Mouse (Mus musculus) bone marrow, adult 2 months (tissue): ENCODE data around the gene Rasal2. TPM values are rescaled to one million over a fixed set of nuclear protein-coding genes. Genes with fewer than 3 reads are reported as not detected.

Source experiments
- H3K27ac ChIP-seq: fragments of 200-500 bp; 2 replicates; pipeline ENCODE4 v1.5.1; 2012; ENCODE audit warnings: low read depth, mild to moderate bottlenecking, control low read depth, inconsistent platforms, low read length; ENCODE audit not compliant: control insufficient read depth, poor library complexity, insufficient read depth
- H3K4me1 ChIP-seq: fragments of 200-500 bp; 2 replicates; pipeline ENCODE4 v1.6.1; 2011; ENCODE audit warnings: low read length; ENCODE audit not compliant: control insufficient read depth, insufficient read depth
- H3K4me3 ChIP-seq: fragments of 200-500 bp; replicated peaks from 2 replicates; pipeline ENCODE3; 2011; ENCODE audit warnings: mild to moderate bottlenecking, low read depth, low read length, control low read depth; ENCODE audit not compliant: control insufficient read depth
- CTCF ChIP-seq: fragments of 200-500 bp; IDR thresholded peaks from 2 replicates; pipeline ENCODE4 v1.5.1; 2011; ENCODE audit warnings: low read length, control low read depth; ENCODE audit not compliant: control insufficient read depth, insufficient read depth
- POLR2A ChIP-seq: fragments of 200-500 bp; IDR thresholded peaks from 2 replicates; pipeline ENCODE4 v1.6.1; 2011; ENCODE audit warnings: low read depth, mild to moderate bottlenecking, control low read depth, low read length, borderline replicate concordance; ENCODE audit not compliant: control insufficient read depth
- WGBS: fragments of 180-500 bp; shearing (Covaris S2); methylation state at CpG from one replicate; pipeline ENCODE4 v1.1.7; 2018; 5-methylcytosine and 5-hydroxymethylcytosine counted together
- polyA plus RNA-seq: library from polyadenylated mRNA; stranded (reverse); fragments of >200 nt; gene quantifications from 2 replicates; pipeline ENCODE4 v1.2.4, GENCODE M21; 2011; ENCODE audit warnings: low replicate concordance; ENCODE audit not compliant: missing spikeins, insufficient read depth, insufficient read length

The Rasal2 gene
- polyA plus RNA-seq, 1 experiment = 0.57 TPM

DNA sequence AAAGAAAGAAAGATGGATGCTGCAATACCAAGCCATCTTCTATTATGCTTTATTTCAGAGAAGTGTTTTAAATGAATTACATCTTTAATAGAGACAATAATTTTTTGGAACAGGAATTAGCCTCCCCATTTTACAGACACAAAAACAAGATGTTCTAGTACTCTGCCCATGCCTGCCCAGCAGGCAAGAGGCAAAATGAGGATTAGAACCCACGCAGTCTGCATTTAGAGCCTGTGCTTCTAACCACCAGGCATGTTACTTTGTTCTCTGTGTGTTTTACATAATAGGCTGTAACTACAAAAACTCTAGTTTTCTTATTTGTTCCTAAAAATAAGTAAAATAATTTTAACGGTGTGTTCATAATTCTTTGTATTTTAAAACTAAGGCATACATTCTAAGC, 178.9 kb downstream of the Rasal2 start:
- H3K4me1 ChIP-seq = no peaks in the 10 kb centered on the region
- H3K4me3 ChIP-seq = no peak overlapping the region
- H3K27ac ChIP-seq = no peak overlapping the region
- WGBS = 78% methylated on average over 2 of the region's 2 CpGs
- TF ChIP-seq POLR2A = no peak

DNA sequence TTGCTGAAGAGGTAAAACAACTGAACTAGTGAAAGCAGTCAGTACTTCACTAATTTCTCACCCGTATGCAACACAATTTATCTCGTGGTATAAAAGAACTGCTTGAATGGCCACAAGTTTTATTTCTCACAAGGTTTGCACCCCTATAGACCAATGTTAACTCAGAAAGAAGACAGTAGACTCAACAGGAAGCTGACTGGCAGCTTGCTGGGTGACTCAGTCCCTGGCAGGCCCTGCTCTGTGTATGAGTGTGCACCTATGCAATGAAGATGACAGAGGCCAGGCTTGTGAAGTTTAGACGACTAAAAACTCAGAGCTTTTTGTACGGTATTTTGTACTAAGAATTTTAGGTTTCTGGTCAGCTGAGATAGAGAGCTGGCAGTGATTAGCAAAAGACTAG, 180.0 kb downstream of the Rasal2 start:
- no peak overlapping the region for H3K4me3 ChIP-seq
- TF ChIP-seq POLR2A (no peak), CTCF (no peak)
- no peaks in the 10 kb centered on the region for H3K4me1 ChIP-seq
- H3K27ac ChIP-seq = no peak overlapping the region
- WGBS = 29% methylated on average over 4 of the region's 4 CpGs

DNA sequence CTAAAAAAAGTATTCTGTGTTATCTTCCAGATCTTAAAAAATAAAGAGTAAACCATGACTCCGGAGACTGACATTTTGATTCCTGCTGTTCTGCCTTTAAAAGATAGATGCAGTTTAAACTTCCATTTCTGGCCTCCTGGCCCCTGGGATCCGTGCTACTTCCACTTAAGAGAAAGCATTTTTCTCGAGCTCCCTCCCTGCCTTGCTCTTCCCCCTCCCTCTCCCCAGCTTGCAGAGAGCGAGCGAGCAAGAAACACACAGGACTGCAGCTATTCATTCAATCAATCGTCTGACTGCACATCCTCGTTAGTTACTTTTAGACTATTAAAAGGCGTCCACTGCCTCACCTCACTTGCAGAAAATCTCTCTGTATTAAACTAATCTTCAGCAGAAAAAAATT, 181.4 kb downstream of the Rasal2 start:
- Histone ChIP-seq H3K4me3 (no peak overlapping the region), H3K4me1 (no peaks in the 10 kb centered on the region), H3K27ac (no peak overlapping the region)
- TF ChIP-seq POLR2A (no peak), CTCF (no peak)
- WGBS = 64% methylated on average over 8 of the region's 8 CpGs

DNA sequence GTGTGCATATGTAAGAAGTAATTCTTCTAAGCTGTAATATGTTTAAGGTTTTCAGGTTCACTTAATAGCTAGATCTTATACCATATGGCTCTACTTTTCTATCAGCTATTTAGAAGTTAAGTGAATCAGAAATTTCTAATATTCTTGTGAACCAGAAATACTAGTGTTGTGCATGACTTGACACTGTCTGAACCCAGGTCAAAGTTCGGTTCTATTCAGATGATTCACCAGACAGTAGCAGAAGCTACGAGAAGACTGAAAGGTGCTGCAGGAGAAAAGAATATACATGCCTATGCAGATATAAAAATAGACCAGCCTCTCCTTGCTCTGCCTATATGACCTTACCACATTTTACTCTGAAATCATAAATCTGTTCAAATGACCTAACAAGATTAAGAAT, 182.0 kb downstream of the Rasal2 start:
- 86% methylated on average over 2 of the region's 2 CpGs for WGBS
- H3K4me3 ChIP-seq = no peak overlapping the region
- no peak for TF ChIP-seq CTCF
- no peak for TF ChIP-seq POLR2A
- no peaks in the 10 kb centered on the region for H3K4me1 ChIP-seq
- no peak overlapping the region for H3K27ac ChIP-seq

DNA sequence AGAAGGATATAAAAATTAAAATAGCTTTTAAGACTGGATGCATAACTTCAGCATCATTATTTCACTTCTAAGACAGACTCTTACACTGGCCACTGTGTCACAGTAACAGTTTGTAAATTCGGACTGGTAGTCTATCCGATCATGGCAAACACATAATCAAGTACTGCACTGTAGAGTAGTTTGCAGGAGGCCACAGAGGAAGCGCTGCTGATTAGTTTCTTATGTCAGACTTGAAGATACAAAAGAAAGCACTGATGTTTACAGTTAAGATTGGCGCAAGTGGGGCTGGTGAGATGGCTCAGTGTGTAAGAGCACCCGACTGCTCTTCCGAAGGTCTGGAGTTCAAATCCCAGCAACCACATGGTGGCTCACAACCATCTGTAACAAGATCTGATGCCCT, 187.4 kb downstream of the Rasal2 start:
- Histone ChIP-seq H3K27ac (no peak overlapping the region), H3K4me1 (no peaks in the 10 kb centered on the region), H3K4me3 (no peak overlapping the region)
- TF ChIP-seq POLR2A = no peak
- no peak for TF ChIP-seq CTCF
- 90% methylated on average over 6 of the region's 6 CpGs for WGBS

DNA sequence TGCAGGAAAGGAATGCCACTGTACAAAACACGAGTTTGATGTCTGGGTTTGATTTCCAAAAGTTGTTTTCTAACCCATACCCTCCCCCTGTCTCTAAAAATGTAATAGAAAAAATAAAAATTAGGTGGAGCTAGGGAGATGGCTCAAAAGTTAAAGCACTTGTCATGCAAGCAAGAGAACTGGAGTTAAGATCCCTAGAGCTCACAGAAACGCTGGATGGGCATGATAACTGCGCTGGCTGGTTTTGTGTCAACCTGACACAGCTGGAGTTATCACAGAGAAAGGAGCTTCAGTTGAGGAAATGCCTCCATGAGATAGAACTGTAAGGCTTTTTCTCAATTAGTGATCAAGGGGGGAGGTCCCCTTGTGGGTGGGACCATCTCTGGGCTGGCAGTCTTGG, 191.5 kb downstream of the Rasal2 start:
- H3K4me1 ChIP-seq = no peaks in the 10 kb centered on the region
- no peak overlapping the region for H3K27ac ChIP-seq
- TF ChIP-seq POLR2A = no peak
- no peak for TF ChIP-seq CTCF
- 67% methylated on average over 3 of the region's 3 CpGs for WGBS
- no peak overlapping the region for H3K4me3 ChIP-seq

DNA sequence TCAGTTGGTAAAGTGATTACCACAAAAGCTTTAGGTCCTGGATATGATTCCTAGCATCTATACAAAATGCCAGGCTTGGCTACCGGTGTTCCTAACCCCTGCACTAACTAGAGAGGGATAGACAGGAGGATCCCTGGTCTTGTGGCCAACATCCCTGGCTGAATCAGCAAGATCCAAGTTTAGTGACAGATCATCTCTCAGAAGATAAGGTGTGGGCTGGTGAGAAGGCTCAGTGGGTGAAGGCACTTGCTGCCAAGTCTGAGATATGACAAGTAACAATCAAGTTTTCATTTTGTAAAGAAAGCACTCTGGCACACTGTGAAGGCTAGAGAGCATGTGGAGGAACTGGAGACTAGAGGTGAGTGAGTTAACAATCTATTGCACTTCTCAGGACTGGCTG, 191.9 kb downstream of the Rasal2 start:
- TF ChIP-seq POLR2A (no peak), CTCF (no peak)
- WGBS = 86% methylated on average over 1 of the region's 1 CpGs
- Histone ChIP-seq H3K4me3 (no peak overlapping the region), H3K4me1 (no peaks in the 10 kb centered on the region), H3K27ac (no peak overlapping the region)

DNA sequence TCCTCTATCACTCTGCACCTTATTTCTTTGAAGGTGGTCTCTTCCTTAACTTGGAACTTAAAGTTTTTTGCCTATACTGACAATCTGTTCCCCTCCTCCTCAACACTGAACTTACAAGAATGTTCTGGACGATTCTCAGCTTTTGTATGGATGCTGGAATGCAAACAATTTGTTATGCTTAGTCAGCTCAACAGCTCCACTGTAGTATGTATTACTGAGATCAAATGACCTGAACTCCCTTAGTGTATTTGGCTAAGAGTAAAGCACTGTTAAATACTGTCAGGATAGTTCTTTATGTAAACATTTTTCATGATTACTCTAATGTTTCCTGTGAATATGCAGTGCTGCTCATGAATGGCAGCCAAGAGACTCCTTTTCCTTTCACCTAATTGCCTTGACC, 203.6 kb downstream of the Rasal2 start:
- TF ChIP-seq CTCF = no peak
- no peak for TF ChIP-seq POLR2A
- Histone ChIP-seq H3K4me3 (no peak overlapping the region), H3K4me1 (no peaks in the 10 kb centered on the region), H3K27ac (no peak overlapping the region)
- 53% methylated on average over 1 of the region's 1 CpGs for WGBS

DNA sequence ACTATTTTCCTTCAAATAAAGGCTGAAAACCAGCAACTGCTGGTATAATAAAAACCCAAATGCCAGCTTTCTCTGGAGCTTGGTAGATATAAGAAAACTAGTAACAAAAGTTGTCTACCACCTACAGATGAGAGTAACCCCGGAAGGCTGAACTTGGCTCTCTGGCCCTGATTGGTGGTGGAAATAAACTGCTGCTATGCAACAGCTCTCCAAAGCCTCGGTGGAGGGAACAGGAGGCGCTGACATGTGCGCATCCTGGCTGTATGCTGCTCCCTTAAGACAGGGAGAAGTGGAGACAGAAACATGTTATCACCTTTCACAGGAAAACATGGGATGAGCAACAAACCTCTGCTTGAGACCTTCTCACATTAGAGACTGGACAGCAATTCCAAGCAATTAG, 206.7 kb downstream of the Rasal2 start:
- Histone ChIP-seq H3K4me3 (no peak overlapping the region), H3K4me1 (no peaks in the 10 kb centered on the region), H3K27ac (no peak overlapping the region)
- no peak for TF ChIP-seq POLR2A
- TF ChIP-seq CTCF = no peak
- WGBS = 77% methylated on average over 4 of the region's 4 CpGs

DNA sequence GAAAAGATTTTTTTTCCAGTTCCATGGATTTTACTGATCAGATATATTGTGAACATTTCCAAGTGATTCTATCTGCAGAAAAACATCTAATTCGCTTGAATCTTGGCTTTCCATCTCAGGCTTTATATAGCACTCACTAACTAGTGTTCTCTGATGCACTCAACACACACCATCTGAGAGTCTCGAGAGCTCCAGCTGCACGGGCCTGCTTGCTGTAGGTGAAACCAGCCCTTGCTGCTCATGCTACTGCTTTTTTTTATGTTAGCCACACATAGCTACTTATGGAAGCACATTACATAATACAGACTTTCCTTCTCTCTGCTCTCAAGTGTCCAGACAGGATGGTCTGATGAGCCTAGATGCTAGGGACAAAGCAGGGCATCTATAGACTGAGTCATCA, 229.4 kb downstream of the Rasal2 start:
- no peak overlapping the region for H3K4me3 ChIP-seq
- no peak overlapping the region for H3K27ac ChIP-seq
- H3K4me1 ChIP-seq = no peaks in the 10 kb centered on the region
- TF ChIP-seq POLR2A (no peak), CTCF (no peak)
- 69% methylated on average over 3 of the region's 3 CpGs for WGBS
